Mouse (Mus musculus) hindbrain, embryonic 16.5 days (tissue): ENCODE results near the gene Lpar1. TPM values are rescaled to one million over a fixed set of nuclear protein-coding genes. Genes with fewer than 3 reads are reported as not detected.

Source experiments
- ATAC-seq: fragments of 200-750 bp; cut with Nextera tagmentation; 2 replicates; pipeline ENCODE4 v1.8.0; 2017; ENCODE audit warnings: moderate TSS enrichment, moderate library complexity
- H3K27ac ChIP-seq: fragments of 300-500 bp; sonication (generic); 2 replicates; pipeline ENCODE4 v1.5.1; 2014; ENCODE audit warnings: low read depth, mild to moderate bottlenecking, control low read depth, low read length, moderate library complexity
- H3K27me3 ChIP-seq: fragments of 300-500 bp; sonication (generic); replicated peaks from 2 replicates; pipeline ENCODE4 v1.6.1; 2014; ENCODE audit warnings: low read length; ENCODE audit not compliant: control insufficient read depth, insufficient read depth
- H3K36me3 ChIP-seq: fragments of 300-500 bp; sonication (generic); 2 replicates; pipeline ENCODE4 v1.6.1; 2014; ENCODE audit warnings: mild to moderate bottlenecking, low read length, moderate library complexity, mixed read lengths; ENCODE audit not compliant: control insufficient read depth, insufficient read depth
- H3K4me1 ChIP-seq: fragments of 300-500 bp; sonication (generic); 2 replicates; pipeline ENCODE4 v1.6.1; 2014; ENCODE audit warnings: low read depth, low read length; ENCODE audit not compliant: control insufficient read depth, insufficient read depth
- H3K4me2 ChIP-seq: fragments of 300-500 bp; sonication (generic); 2 replicates; pipeline ENCODE4 v1.6.1; 2014; ENCODE audit warnings: mild to moderate bottlenecking, low read length, control low read depth, moderate library complexity
- H3K4me3 ChIP-seq: fragments of 300-500 bp; sonication (generic); 2 replicates; pipeline ENCODE4 v1.5.1; 2014; ENCODE audit warnings: mild to moderate bottlenecking, low read length, control low read depth, moderate library complexity
- H3K9ac ChIP-seq: fragments of 300-500 bp; sonication (generic); 2 replicates; pipeline ENCODE4 v1.6.1; 2014; ENCODE audit warnings: low read depth, mild to moderate bottlenecking, control low read depth, low read length, moderate library complexity
- H3K9me3 ChIP-seq: fragments of 300-500 bp; sonication (generic); 2 replicates; pipeline ENCODE4 v1.6.1; 2014; ENCODE audit warnings: mild to moderate bottlenecking, low read length, moderate library complexity; ENCODE audit not compliant: control insufficient read depth
- WGBS: fragments of 180-500 bp; shearing (Covaris S2); extraction: QIAGEN DNeasy Blood & Tissue Kit; methylation state at CpG from one replicate; pipeline ENCODE4 v1.1.7; 2014; 5-methylcytosine and 5-hydroxymethylcytosine counted together
- polyA plus RNA-seq: library from polyadenylated mRNA; unstranded; fragments of >200 nt; fragmentation: Nextera tagmentation; extraction: Ambion mirVana; gene quantifications from 2 replicates; pipeline ENCODE4 v1.2.1, GENCODE M21; 2015

The Lpar1 gene
- polyA plus RNA-seq, 1 experiment from 2014 or later = 20.9 TPM

- Histone ChIP-seq H3K4me2 (no peak overlapping the region), H3K36me3 (no peaks in the 10 kb centered on the region), H3K27me3 (no peaks in the 10 kb centered on the region), H3K9me3 (0 out of 2 replicates have a peak, but pooled peaks cover 2% of the 10 kb centered on the region), H3K4me3 (no peak overlapping the region), H3K27ac (no peak overlapping the region), H3K4me1 (no peaks in the 10 kb centered on the region), H3K9ac (no peak overlapping the region)
- ATAC-seq = no peak
- 84% methylated on average over 5 of the region's 5 CpGs for WGBS
These were observed 33.2 kb downstream of the Lpar1 start for GRCm38 (mm10) chr4:58520531-58520930.

GRCm38 (mm10) chr4:58519891-58520290 is 33.8 kb downstream of the Lpar1 start:
- Histone ChIP-seq H3K36me3 (no peaks in the 10 kb centered on the region), H3K9ac (no peak overlapping the region), H3K4me2 (no peak overlapping the region), H3K4me1 (no peaks in the 10 kb centered on the region), H3K27ac (no peak overlapping the region), H3K9me3 (0 out of 2 replicates have a peak, but pooled peaks cover 2% of the 10 kb centered on the region), H3K4me3 (no peak overlapping the region), H3K27me3 (no peaks in the 10 kb centered on the region)
- 88% methylated on average over 4 of the region's 4 CpGs for WGBS
- no peak for ATAC-seq

- no peaks in the 10 kb centered on the region for H3K36me3 ChIP-seq
- H3K27ac ChIP-seq = no peak overlapping the region
- no peak overlapping the region for H3K4me3 ChIP-seq
- H3K27me3 ChIP-seq = no peaks in the 10 kb centered on the region
- H3K9me3 ChIP-seq = 0 out of 2 replicates have a peak, but pooled peaks cover 2% of the 10 kb centered on the region
- H3K9ac ChIP-seq = no peak overlapping the region
- ATAC-seq = no peak
- no peaks in the 10 kb centered on the region for H3K4me1 ChIP-seq
- WGBS = 49% methylated on average over 9 of the region's 9 CpGs
- no peak overlapping the region for H3K4me2 ChIP-seq
These were observed 35.3 kb downstream of the Lpar1 start for GRCm38 (mm10) chr4:58518215-58518988.

GRCm38 (mm10) chr4:58516810-58517209 is 36.9 kb downstream of the Lpar1 start:
- no peak for ATAC-seq
- H3K9me3 ChIP-seq = no peaks in the 10 kb centered on the region
- no peaks in the 10 kb centered on the region for H3K4me1 ChIP-seq
- H3K9ac ChIP-seq = no peak overlapping the region
- H3K27me3 ChIP-seq = no peaks in the 10 kb centered on the region
- WGBS = 87% methylated on average over 3 of the region's 3 CpGs
- H3K4me2 ChIP-seq = no peak overlapping the region
- H3K36me3 ChIP-seq = no peaks in the 10 kb centered on the region
- H3K27ac ChIP-seq = no peak overlapping the region
- H3K4me3 ChIP-seq = no peak overlapping the region

GRCm38 (mm10) chr4:58516221-58516620 is 37.5 kb downstream of the Lpar1 start:
- H3K4me1 ChIP-seq = no peaks in the 10 kb centered on the region
- no peak overlapping the region for H3K4me2 ChIP-seq
- H3K4me3 ChIP-seq = no peak overlapping the region
- H3K27me3 ChIP-seq = no peaks in the 10 kb centered on the region
- no peaks in the 10 kb centered on the region for H3K36me3 ChIP-seq
- H3K9ac ChIP-seq = no peak overlapping the region
- H3K27ac ChIP-seq = no peak overlapping the region
- no peak for ATAC-seq
- no peaks in the 10 kb centered on the region for H3K9me3 ChIP-seq
- 85% methylated on average over 5 of the region's 5 CpGs for WGBS

GRCm38 (mm10) chr4:58511554-58511953 is 42.1 kb downstream of the Lpar1 start:
- H3K9me3 ChIP-seq = no peaks in the 10 kb centered on the region
- H3K9ac ChIP-seq = no peak overlapping the region
- no peak overlapping the region for H3K4me3 ChIP-seq
- no peak overlapping the region for H3K27ac ChIP-seq
- H3K27me3 ChIP-seq = no peaks in the 10 kb centered on the region
- H3K4me2 ChIP-seq = no peak overlapping the region
- 85% methylated on average over 3 of the region's 3 CpGs for WGBS
- peaks cover 2% of the 10 kb centered on the region; the same call in 1 of the 2 replicates for H3K4me1 ChIP-seq
- no peak for ATAC-seq
- no peaks in the 10 kb centered on the region for H3K36me3 ChIP-seq

GRCm38 (mm10) chr4:58508833-58509232 is 44.9 kb downstream of the Lpar1 start:
- H3K9ac ChIP-seq = no peak overlapping the region
- peaks cover 2% of the 10 kb centered on the region; the same call in 1 of the 2 replicates for H3K4me1 ChIP-seq
- no peak overlapping the region for H3K4me2 ChIP-seq
- no peaks in the 10 kb centered on the region for H3K36me3 ChIP-seq
- no peaks in the 10 kb centered on the region for H3K27me3 ChIP-seq
- ATAC-seq = peak; percentile 48; the same call in 1 of the 2 replicates
- WGBS = 50% methylated on average over 7 of the region's 7 CpGs
- H3K9me3 ChIP-seq = no peaks in the 10 kb centered on the region
- H3K27ac ChIP-seq = 0 out of 2 replicates have a peak overlapping the region, but pooled peaks have one; percentile 20
- no peak overlapping the region for H3K4me3 ChIP-seq

GRCm38 (mm10) chr4:58507536-58507935 is 46.2 kb downstream of the Lpar1 start:
- H3K9me3 ChIP-seq = no peaks in the 10 kb centered on the region
- peaks cover 2% of the 10 kb centered on the region; the same call in 1 of the 2 replicates for H3K4me1 ChIP-seq
- H3K27ac ChIP-seq = no peak overlapping the region
- no peaks in the 10 kb centered on the region for H3K36me3 ChIP-seq
- H3K9ac ChIP-seq = no peak overlapping the region
- no peaks in the 10 kb centered on the region for H3K27me3 ChIP-seq
- H3K4me3 ChIP-seq = no peak overlapping the region
- ATAC-seq = no peak
- H3K4me2 ChIP-seq = no peak overlapping the region
- WGBS = 93% methylated on average over 6 of the region's 6 CpGs

GRCm38 (mm10) chr4:58506539-58507527 is 46.9 kb downstream of the Lpar1 start:
- Histone ChIP-seq H3K4me1 (peaks cover 2% of the 10 kb centered on the region; the same call in 1 of the 2 replicates), H3K4me3 (no peak overlapping the region), H3K9ac (no peak overlapping the region), H3K27ac (no peak overlapping the region), H3K4me2 (no peak overlapping the region), H3K27me3 (no peaks in the 10 kb centered on the region), H3K36me3 (no peaks in the 10 kb centered on the region), H3K9me3 (no peaks in the 10 kb centered on the region)
- no peak for ATAC-seq
- WGBS = 96% methylated on average over 4 of the region's 4 CpGs
